Mouse (Mus musculus): ENCODE measurements around the gene Olfr656.

The Olfr656 gene

GRCm38 (mm10) chr7:104613655-104614054 lies at the start of gene Olfr656:
TSS of gene Olfr656 (plus strand) at chr7:104613955.
- DNase-seq (ENCODE audit: low spot score in 2 of 2): no peak

- DNase-seq (ENCODE audit: low spot score in 2 of 2): no peak
Measured at GRCm38 (mm10) chr7:104577014-104577413, 36.7 kb upstream of the Olfr656 start, which contains the start of gene Olfr653. TSS of gene Olfr653 (plus strand) at chr7:104577314.

GRCm38 (mm10) chr7:104580846-104581245 lies 32.9 kb upstream of the Olfr656 start:
- DNase-seq (ENCODE audit: low spot score in 2 of 2): no peak

GRCm38 (mm10) chr7:104581429-104581828 lies 32.3 kb upstream of the Olfr656 start:
- DNase-seq (ENCODE audit: low spot score in 2 of 2): no peak

- DNase-seq (ENCODE audit: low spot score in 2 of 2): no peak
Measured at GRCm38 (mm10) chr7:104586725-104587124, 27.0 kb upstream of the Olfr656 start, which contains the start of gene Olfr654. TSS of gene Olfr654 (plus strand) at chr7:104587025.

- no peak for DNase-seq (ENCODE audit: low spot score in 2 of 2)
Measured at GRCm38 (mm10) chr7:104588274-104588673, 25.5 kb upstream of the Olfr656 start.

- no peak for DNase-seq (ENCODE audit: low spot score in 2 of 2)
Measured at GRCm38 (mm10) chr7:104601679-104602078, 12.1 kb upstream of the Olfr656 start, which contains the start of gene Olfr655. TSS of gene Olfr655 (minus strand) at chr7:104601779.

- peak; percentile 11 to 40 for DNase-seq (ENCODE audit: low spot score in 2 of 2)
Measured at GRCm38 (mm10) chr7:104603173-104603572, 10.6 kb upstream of the Olfr656 start.

GRCm38 (mm10) chr7:104604727-104605126 lies 9.0 kb upstream of the Olfr656 start:
- DNase-seq (ENCODE audit: low spot score in 2 of 2): no peak

- no peak for DNase-seq (ENCODE audit: low spot score in 2 of 2)
Measured at GRCm38 (mm10) chr7:104624494-104624893, 10.7 kb downstream of the Olfr656 start, which contains the start of gene Olfr657. TSS of gene Olfr657 (plus strand) at chr7:104624794.

GRCm38 (mm10) chr7:104646841-104647482 lies 33.2 kb downstream of the Olfr656 start, which contains the start of gene Olfr658:
TSS of gene Olfr658 (minus strand) at chr7:104647305.
- peak in 1 of 2 experiments; percentile 1 for DNase-seq (ENCODE audit: low spot score in 2 of 2)

- DNase-seq (ENCODE audit: low spot score in 2 of 2): no peak
Measured at GRCm38 (mm10) chr7:104666453-104666852, 52.7 kb downstream of the Olfr656 start, which contains the start of gene Olfr659. TSS of gene Olfr659 (plus strand) at chr7:104666753.

Measured in spleen, postnatal 14 days (tissue).